Mouse (Mus musculus): ENCODE data around the gene Zfp646.

Gene Zfp646

GRCm38 (mm10) chr7:127922451-127923275 lies 46.6 kb downstream of the Zfp646 start:
- DNase-seq, result no peak

GRCm38 (mm10) chr7:127923714-127924113 lies 47.7 kb downstream of the Zfp646 start:
- DNase-seq, result no peak

DNA sequence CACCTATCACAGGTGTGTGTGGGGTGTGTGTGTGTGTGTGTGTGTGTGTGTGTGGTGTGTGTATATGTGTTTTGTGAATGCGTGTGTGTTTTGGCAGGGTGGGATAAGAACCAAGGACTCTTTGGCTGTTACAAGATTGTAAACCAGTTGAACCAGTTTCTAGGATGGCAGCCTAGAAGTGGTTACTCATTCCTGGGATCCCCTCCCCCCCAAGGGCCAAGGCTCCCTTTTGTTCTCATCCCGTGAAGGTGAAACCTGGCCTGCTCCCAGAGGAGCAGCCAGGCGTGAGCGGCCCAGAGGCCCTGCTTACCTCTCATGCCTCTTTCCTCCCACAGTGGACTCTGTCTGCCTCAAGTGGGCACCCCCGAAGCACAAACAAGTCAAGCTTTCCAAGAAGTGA lies 49.2 kb downstream of the Zfp646 start:
- no peak for DNase-seq

GRCm38 (mm10) chr7:127926066-127926465 lies 50.0 kb downstream of the Zfp646 start:
- no peak for DNase-seq

DNA sequence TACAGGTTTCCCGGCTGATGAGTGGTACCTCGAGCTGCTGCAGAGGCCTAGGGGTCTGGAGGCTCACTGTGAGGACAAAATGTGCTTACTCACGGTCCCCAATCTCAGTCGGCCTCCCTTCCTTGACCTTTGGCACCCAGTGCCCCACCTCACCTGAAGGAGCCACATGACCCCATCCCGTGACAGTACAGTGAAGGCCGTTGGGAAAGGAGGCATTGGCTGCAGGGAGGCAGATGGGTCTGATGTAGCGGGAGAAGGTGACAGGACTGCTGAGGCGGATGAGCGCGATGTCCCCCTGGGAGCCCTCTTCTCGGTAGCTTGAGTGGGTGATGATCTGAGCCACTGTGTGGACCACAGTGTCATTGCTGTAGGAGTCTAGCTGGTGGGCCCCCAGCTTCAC lies 50.8 kb downstream of the Zfp646 start:
- DNase-seq, result no peak

DNA sequence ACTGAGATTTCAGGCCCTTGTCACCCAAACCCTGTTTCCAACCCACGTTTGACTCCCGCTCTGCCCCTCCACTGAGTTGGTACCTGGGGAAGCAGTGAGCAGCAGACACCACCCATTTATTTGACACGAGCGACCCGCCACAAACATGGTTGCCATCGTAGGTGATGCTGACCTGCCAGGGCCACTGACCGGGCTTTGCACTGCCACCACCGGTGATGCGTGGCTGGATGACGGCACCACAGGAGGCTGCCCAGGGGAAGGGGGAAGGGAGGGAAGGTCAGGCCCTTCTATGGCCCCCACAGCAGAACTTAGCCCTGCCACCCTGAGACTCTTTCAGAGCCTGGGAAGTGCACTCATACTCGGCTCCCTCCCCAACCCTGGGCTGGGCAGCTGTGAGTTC lies 51.7 kb downstream of the Zfp646 start:
- no peak for DNase-seq

GRCm38 (mm10) chr7:127928596-127928995 lies 52.6 kb downstream of the Zfp646 start:
- peak; percentile 45 to 59 for DNase-seq

DNA sequence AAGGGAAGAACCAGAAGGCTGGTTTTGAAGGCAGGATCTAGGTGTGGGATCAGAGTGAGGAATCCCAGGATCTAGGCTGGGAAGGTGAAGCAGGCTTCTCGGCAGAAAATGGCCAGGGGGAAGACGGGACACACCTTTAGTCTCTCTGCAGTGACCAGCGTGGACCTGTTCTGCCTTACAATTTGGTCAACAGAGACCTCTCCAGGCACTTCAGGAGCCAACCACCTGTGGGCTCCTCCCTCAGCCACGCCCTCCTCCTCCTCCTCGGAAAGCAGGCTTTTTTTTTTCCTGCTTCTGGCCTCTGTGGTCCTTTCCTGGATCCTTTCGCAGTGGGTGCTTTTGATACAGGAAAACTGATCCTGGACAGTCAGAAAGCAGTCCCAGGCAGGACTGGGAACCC lies 53.9 kb downstream of the Zfp646 start, which contains the start of gene Prss8:
TSS of gene Prss8 (minus strand) at position 182 of the 400 bp plus-strand sequence.
- DNase-seq, result no peak

- DNase-seq, result no peak
Measured at GRCm38 (mm10) chr7:127930636-127931035, 54.6 kb downstream of the Zfp646 start.

DNA sequence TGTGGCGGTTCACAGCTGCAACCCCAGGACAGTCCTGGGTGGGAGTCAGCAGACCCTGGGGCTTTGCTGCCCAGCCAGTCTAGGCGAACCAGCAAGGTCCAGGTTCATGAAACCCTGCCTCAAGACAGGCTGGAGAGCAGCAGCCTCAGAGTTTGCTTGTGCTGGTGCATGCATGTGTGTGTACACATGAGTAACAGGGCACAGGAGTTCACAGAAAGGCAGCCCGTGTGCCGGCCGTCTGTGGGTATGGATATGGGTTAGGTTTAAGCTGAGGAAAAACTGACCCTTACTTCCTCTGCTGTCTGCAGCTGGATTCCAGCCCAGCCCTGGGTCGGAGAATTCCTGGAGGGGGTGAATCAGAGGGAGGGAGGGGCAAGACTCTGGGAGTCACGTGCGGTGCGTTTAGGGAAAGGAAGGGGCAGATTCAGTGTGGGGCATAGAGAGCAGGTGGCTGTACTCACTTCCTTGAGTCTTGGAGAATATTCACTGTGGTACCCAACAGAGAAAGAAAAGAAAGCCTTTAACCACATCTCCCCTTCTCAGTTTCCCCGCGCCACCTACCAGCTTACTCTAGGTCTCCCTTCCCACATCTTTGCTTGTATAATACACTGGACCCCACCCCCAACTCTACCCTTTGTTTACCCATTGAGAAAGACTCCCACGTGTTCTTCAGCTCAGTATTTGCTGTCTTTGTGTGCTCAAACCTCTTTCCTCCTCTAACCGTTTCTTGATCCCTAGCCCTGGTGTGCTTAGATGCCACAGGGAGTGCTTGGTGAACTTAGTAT lies 55.5 kb downstream of the Zfp646 start:
- DNase-seq, result no peak

DNA sequence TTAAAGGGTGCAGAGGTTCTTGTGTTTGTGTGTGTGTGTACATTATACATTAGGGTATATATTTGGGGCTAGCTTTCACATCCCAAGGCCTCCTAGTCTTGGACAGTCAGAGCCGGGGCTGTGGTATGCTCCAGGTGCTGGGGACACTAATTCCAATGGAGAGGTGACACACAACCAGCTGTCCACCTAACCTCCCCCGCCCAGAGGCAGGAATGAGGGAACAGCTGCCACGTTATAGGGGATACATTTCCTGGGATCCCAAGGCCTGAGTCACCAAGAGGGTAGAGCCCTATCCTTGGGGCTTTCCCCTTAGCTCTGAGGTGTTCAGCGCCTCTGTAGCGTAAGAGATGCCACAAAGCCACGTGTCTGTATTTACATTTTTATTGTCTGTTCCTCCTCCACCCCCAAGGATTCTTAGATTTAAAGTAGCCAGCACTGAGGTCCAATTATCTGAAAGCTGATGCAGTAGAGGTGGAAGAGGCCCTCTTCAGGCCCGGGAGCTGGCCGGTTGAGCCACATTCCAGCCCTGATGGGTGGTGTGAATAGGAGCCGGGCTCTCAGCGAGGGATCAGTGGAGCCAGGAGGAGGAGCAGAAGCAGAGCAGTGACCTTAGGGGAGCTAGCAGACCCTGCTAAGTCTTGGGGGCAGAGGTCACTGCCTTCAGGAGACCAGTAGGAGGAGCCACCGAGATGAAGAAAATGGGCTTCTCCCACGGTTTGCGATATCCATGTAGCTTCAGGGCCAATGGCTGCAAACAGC lies 56.4 kb downstream of the Zfp646 start:
- DNase-seq, result no peak

DNA sequence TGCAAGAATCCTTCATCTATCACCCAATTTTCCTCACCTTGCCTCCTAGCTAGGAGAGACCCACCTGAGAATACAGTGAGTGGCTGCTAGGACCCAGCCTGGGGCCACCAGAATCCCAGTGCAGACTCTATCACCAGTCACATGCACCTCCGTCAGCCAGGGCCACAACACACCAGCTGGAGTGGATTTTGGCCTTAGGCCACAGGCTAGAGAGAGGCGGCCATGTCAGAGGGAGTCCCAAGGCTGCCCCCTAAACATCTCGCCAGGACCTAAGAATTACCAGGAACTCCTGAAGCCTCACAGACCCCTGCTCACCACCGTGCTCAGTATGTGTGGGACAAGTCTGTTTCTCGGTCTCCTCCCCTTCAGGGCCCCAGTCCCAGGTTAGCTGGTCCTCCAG lies 58.1 kb downstream of the Zfp646 start:
- peak in 1 of 2 experiments; percentile 10 for DNase-seq

DNA sequence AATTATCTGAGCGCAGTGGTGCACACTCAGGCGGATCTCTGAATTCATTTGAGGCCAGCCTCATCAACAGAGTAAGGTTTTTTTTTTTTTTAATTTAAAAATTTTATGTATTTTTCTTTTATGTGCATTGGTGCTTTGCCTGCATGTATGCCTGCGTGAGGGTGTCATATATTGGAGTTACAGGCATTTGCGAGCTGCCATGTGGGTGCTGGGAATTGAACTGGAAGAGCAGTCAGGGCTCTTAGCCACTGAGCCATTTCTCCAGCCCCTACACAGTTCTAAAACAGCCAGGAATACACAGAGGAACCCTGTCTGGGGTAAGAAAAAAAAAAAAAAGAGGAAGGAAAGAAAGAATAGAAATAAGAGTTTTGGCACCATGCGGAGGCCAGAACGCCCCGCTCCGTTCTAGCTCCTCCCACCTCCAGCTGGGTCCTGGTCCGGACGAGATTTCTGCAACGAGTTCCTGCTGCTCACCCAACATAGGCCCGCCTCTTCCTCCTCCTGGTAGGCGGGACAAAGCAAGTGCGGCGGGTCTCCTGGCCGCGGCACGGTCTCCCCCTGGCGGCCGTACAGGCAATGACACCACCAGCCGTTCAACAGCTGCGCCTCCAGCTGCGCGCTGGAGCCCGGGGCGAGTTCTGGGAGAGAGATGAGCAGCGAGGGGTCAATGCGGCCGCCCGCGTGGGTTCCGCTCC lies 59.2 kb downstream of the Zfp646 start:
- DNase-seq, result peak; percentile 93 to 96
